Mouse (Mus musculus): ENCODE data around the gene Mill2.
A peak's percentile ranks its signal among the peaks of the same experiment; 100 is the strongest.

Gene Mill2

GRCm38 (mm10) chr7:18875372-18875771, 35.6 kb downstream of the Mill2 start:
- DNase-seq (ENCODE audit: low read depth, low spot score): no peak

- DNase-seq (ENCODE audit: low read depth, low spot score): no peak
These were observed 38.9 kb downstream of the Mill2 start for GRCm38 (mm10) chr7:18878691-18879090.

- DNase-seq (ENCODE audit: low read depth, low spot score): no peak
These were observed 44.4 kb downstream of the Mill2 start for GRCm38 (mm10) chr7:18883991-18884744.

DNA sequence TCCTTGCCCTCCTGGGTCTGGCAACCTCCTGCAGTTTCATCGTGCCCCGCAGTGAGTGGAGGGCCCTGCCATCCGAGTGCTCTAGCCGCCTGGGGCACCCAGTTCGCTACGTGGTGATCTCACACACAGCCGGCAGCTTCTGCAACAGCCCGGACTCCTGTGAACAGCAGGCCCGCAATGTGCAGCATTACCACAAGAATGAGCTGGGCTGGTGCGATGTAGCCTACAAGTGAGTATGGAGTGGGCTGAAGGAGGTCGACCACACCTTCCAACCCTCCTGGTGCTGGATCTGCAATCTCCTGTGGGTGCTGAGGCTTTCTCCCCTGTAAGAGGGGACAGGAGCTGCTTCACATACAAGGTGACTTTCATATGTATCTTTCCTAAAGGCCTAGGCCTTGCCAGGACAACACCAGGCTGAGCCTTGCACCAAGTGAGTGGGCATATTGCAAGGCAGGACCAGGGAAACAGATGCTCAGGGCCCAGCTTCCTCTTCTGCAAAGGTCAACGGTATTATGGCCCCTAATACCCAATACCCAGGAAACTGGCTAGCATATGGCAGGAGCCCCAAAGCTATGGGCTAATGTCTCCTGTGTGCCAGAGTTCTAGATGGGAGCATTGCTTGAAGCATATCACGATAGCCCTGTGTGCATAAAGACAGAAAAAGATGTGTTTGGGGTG, 45.1 kb downstream of the Mill2 start:
- DNase-seq (ENCODE audit: low read depth, low spot score): no peak

DNA sequence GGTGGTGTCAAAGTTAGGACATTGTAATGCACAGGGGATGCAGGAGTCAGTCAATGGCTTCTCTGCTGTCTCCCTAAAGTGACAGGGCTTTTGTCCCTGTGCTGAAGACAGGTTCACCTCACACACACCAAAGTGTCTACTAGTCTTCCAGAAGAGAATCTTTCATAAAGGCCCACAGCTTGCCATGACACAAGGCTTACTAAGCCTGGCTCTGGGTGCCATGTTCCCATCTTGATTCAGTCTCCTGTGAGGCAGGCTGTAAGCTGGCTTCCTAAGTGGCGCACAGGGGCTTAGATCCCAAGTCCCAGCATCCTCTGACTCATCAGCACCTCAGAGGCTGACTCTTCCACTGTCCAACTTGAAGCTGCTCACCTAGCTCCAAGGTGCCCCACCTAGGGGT, 47.2 kb downstream of the Mill2 start:
- DNase-seq (ENCODE audit: low read depth, low spot score): no peak

- DNase-seq (ENCODE audit: low read depth, low spot score): no peak
These were observed 51.1 kb downstream of the Mill2 start for GRCm38 (mm10) chr7:18890848-18891247.

DNA sequence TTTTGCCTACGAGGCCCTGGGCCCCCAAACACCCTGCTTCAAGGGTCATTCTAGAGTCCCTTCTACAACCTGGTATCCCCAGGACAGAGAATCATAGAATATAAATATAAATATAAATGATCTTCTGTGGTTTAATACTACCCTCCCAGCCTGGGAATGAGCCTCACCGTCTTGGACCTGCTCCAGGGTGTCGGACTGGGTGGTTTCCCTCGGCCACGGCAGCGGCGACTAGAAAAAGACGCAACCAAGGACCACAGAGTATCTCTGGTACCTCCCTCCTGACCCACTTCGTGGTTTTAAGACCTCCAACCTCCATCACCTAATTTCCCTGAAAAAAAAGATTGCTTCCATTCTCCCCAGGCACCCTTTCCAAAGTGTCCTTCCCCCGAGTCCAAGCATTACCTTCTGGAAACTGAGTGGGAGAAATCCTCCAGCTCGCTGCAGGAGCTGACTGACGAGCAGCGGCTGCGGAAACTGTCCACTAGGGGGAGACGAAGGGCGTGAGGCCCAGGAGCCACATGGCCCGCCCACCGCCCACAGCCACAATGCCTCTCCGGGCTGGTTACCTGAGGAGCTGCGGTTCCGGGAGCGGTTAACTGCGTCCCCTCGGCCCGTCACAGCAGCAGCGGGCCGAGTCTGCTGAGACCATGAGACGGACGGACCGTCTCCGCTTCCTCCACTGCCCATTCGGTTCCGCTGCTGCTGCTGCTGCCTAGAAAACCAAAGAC, 52.3 kb downstream of the Mill2 start:
- DNase-seq (ENCODE audit: low read depth, low spot score): peak; percentile 73

DNA sequence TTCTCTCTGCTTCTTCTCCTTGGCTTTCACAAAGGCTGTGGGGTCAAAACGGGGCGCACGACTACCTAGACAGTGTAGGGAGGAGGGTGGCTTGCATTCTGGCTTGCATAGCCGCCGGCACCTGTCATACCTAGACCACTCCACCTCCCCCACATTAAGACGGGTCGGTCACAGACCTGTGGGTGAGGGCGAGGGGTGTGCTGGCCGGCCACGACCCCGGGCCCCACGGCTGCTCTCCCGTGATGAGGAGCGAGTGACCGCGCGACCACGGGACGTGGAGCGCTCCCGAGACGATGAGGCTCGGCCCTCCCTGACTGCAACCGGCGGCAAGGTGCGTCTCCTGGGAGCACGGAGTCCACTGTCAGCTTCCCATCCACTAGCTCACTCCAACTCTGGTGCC, 53.2 kb downstream of the Mill2 start:
- no peak for DNase-seq (ENCODE audit: low read depth, low spot score)

DNA sequence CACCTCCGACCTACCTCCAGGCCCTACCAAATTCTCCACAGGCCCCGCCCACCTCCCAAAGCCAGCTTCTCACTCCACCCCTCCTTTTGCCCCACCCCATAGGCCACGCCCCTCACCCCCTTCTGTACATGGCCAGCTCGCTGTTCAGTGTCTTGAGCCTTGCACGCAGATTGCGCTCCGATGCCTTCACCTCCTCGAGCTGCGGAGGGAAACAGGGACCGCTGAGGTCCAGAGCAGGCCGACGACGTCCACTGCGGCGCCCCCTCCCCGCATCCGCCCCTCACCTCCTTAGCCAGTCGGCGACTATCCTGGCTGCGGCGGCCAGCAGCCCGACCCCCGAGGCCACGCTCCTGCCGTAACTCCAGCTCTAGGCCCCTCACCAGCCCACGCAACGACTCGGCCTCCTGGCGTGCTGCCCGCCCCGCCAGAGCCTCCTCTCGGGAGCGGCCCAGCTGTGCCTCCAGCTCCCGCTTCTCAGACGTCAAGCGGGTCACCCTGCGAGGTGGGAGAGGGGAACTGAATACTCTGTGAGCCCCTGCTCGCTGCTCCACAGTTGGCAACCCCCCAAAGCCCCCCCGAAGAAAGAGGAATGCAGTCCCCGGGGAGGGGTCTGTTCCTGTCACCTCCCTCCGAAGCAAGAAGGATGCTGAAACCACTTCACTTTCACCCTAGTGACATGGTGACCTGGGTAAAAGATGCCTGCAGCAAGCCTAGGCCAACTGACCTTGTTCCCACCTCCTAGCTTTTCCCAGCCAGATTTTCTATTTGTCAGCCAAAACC, 54.1 kb downstream of the Mill2 start:
- no peak for DNase-seq (ENCODE audit: low read depth, low spot score)

DNA sequence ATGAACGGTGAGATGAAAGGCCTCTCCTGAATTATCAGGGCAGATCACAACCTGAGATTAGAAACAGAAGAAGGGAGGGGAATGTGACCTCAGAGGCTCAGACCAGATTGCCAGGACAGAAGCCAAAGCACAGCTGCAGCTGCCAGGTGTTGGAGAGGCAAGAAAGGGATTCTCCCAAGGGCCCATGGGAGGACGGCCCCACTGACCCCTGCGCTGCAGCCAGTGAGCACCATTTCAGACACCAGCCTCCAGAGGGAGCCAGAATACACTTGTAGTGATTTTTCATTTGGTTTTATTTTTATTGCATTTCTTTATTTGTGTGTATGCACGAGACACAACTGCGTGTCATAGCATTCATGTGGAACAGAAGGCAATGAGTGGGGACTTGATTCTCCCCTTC, 56.8 kb downstream of the Mill2 start:
- peak; percentile 62 for DNase-seq (ENCODE audit: low read depth, low spot score)

DNA sequence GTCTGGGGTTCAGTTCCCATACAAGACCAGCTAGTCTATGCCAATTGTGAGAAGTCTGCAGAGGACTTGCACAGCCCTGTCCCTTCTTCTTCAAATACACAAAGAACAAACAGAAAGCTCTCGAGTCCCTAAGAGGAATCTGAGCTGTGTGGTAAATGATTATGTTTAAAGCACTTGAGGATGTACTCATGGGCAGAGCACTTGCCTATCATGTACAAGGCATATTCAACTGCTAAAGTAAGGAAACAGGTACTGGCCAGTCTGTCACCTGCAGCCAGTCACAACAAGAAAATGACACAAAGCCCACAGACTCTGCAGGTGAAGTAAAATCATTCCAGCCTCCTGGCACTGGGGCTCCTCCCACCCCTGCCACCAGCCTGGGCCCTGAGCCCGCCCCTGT, 60.7 kb downstream of the Mill2 start:
- DNase-seq (ENCODE audit: low read depth, low spot score): no peak

GRCm38 (mm10) chr7:18902486-18902885, 62.7 kb downstream of the Mill2 start:
- DNase-seq (ENCODE audit: low read depth, low spot score): no peak

DNA sequence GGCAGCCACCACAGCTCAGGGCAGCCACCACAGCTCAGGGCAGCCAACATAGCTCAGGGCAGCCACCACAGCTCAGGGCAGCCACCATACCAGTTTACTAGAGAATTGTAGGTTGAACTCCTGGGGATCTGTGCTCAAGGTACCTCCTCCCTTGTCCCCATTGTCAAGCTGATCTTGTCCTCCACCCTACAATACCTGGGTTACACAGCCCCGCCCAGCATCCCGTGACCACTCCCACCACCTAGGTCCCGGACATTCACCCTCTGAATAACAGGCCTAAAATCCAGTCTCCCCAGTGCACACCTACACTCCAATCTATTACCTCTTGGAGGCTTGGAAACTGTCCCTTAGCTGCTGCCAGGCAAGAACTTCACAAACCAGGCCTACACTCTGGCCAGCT, 65.2 kb downstream of the Mill2 start:
- DNase-seq (ENCODE audit: low read depth, low spot score): no peak

GRCm38 (mm10) chr7:18909797-18910196, 70.0 kb downstream of the Mill2 start:
- no peak for DNase-seq (ENCODE audit: low read depth, low spot score)

GRCm38 (mm10) chr7:18910241-18910831, 70.6 kb downstream of the Mill2 start, which contains the start of gene Ccdc61:
Ccdc61 (minus strand) TSS chr7:18910415.
- peak; percentile 98 for DNase-seq (ENCODE audit: low read depth, low spot score)
